Mouse (Mus musculus): ENCODE data around the gene Kcnk2. TPM values are rescaled to one million over a fixed set of nuclear protein-coding genes. Genes with fewer than 3 reads are reported as not detected.

Gene Kcnk2
- 9.2 and 9.6 TPM in 2 replicates for polyA plus RNA-seq (2016; fragmentation: Nextera tagmentation; extraction: Ambion mirVana)

DNA sequence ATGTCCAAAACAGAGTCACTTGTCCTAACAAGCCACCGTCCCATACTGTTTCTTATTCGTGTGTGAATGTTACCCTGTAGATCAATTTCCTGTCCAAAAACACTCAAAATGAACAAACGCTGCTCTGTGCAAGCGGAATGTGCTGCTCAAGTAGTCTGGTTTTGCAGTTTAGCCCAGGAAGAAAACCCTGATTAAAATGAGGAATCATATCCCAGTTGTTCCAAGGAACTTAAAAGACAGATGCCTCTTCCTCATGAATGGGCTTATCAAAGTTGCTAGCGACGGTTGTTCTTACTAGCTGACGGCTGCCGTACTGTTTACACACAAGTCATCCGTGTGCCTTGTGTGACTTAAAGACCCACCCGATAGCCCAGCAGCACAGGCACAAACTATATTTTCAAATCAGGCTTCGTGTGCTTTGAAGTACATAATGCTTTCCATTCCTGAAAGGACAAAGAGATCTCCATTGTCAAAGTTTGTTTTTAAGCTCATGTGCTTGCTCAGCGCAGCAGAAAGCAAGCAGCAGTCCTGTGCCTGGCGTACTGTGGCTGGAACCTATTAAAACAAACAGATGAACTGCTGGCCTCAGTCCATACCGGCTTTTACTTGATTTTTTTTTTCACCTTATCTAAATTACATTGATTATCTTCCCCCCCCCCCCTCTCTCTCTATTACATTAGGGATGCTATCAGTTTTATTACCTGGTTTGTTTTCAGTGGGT lies at the start of gene Kcnk2:
Gene Kcnk2 (minus strand): TSS at position 51 of the 721 bp plus-strand sequence.
- no peak for ATAC-seq (ENCODE audit: low FRiP score, low read depth)
- Histone ChIP-seq H3K36me3 (no peaks in the 10 kb centered on the region), H3K4me3 (no peak within 1 kb of the TSS), H3K4me2 (replicated peaks) (no peak within 1 kb of the TSS), H3K9me3 (no peaks in the 10 kb centered on the region), H3K27ac (no peak within 1 kb of the TSS), H3K4me1 (peaks cover 5% of the 10 kb centered on the region; the same call in 1 of the 2 replicates), H3K27me3 (replicated peaks) (no peaks in the 10 kb centered on the region), H3K9ac (no peak within 1 kb of the TSS)
- WGBS, result 59% methylated on average over 14 of the region's 14 CpGs

DNA sequence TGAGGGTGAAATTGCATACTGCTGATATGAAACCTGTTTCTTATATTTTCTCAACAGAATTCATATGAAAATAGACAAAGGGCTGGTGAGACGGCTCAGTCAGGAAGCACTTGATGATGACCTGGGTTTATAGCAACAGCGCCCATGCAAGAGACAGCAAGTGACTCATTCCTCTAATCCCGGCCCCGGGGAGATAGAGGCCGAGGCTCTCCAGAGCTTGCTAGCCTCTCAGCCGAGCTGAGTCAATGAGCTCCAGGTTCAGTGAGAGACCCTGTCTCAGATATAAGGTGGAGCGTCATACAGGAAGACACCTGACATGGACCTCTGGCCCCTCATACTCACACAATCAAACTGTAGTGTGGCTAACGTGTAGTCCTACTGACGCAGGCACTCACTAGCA lies 38.7 kb upstream of the Kcnk2 start:
- Histone ChIP-seq H3K27me3 (replicated peaks) (no peaks in the 10 kb centered on the region), H3K4me2 (replicated peaks) (no peak overlapping the region), H3K9ac (no peak overlapping the region), H3K36me3 (no peaks in the 10 kb centered on the region), H3K4me3 (no peak overlapping the region), H3K4me1 (no peaks in the 10 kb centered on the region), H3K9me3 (no peaks in the 10 kb centered on the region), H3K27ac (no peak overlapping the region)
- no peak for ATAC-seq (ENCODE audit: low FRiP score, low read depth)
- WGBS, result 82% methylated on average over 9 of the region's 9 CpGs

DNA sequence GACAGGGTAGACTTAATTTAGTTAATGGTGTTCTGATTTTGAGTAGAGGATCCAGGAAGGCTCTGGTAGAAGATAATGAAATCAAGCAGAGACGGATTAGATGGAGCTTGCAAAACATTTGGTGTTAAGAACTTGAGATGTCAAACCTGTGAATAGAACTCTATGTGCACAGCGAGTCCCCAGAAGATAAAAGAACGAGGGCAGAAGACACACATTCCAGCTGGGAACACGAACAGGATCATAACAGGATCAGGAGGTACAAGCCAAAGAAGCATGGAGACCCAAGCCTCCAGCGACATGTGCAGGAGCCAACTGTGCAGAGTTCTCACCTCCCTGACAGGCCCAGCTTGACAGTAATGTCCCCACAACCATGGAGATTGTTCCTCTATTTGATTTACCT lies 35.1 kb upstream of the Kcnk2 start:
- 88% methylated on average over 5 of the region's 5 CpGs for WGBS

DNA sequence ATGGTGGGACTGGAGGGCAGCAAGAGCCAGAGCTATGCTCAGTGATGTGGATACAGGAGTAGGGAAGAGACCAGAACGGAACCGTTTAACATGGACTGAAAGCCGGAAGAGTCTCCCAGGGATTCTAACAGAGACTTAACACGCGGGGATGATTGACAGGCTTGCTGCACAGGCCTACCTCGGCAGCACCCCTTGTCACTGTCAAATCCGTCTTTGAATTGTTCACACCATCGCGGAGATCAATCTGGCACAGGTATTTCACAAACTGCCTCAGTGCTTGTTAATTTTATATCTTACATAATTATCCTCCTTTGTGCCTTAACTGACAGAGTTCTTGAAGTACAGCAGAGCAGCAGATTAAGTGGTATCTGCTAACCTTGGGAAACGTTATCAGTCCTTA lies 33.4 kb upstream of the Kcnk2 start:
- 90% methylated on average over 10 of the region's 10 CpGs for WGBS
- Histone ChIP-seq H3K27me3 (replicated peaks) (no peaks in the 10 kb centered on the region), H3K36me3 (no peaks in the 10 kb centered on the region), H3K27ac (no peak overlapping the region), H3K9me3 (no peaks in the 10 kb centered on the region), H3K4me3 (no peak overlapping the region), H3K4me1 (no peaks in the 10 kb centered on the region; the same call in 1 of the 2 replicates), H3K9ac (no peak overlapping the region), H3K4me2 (replicated peaks) (no peak overlapping the region)
- no peak for ATAC-seq (ENCODE audit: low FRiP score, low read depth)

More for the DNA sequence above, 35.1 kb upstream of the Kcnk2 start:
- Histone ChIP-seq H3K9me3 (no peaks in the 10 kb centered on the region), H3K36me3 (no peaks in the 10 kb centered on the region), H3K4me2 (replicated peaks) (no peak overlapping the region), H3K4me3 (no peak overlapping the region), H3K9ac (no peak overlapping the region), H3K27ac (no peak overlapping the region), H3K27me3 (replicated peaks) (no peaks in the 10 kb centered on the region), H3K4me1 (no peaks in the 10 kb centered on the region)
- no peak for ATAC-seq (ENCODE audit: low FRiP score, low read depth)

DNA sequence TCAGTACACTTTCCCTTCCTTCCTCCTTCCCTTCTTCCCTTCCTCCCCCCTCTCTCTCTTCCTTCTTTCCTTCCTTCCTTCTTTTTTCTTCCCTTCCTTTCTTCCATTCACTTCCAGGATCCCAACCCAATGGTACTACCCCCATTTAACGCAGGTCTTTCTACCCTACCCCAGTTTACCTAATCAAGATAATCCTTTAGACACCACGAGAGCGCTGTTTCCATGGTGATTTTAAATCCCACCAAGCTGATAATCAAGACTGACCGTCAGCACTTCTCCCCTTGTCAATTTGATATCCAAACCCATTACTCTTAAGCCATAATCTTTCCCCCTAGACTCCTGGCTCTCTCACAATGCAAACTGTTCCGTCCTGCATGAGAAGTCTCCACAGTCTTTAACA lies 29.4 kb upstream of the Kcnk2 start:
- Histone ChIP-seq H3K4me3 (no peak overlapping the region), H3K4me1 (no peaks in the 10 kb centered on the region; the same call in 1 of the 2 replicates), H3K9ac (no peak overlapping the region), H3K36me3 (no peaks in the 10 kb centered on the region), H3K4me2 (replicated peaks) (no peak overlapping the region), H3K27me3 (replicated peaks) (no peaks in the 10 kb centered on the region), H3K27ac (no peak overlapping the region), H3K9me3 (no peaks in the 10 kb centered on the region)
- WGBS, result 55% methylated on average over 5 of the region's 5 CpGs
- ATAC-seq (ENCODE audit: low FRiP score, low read depth), result no peak

DNA sequence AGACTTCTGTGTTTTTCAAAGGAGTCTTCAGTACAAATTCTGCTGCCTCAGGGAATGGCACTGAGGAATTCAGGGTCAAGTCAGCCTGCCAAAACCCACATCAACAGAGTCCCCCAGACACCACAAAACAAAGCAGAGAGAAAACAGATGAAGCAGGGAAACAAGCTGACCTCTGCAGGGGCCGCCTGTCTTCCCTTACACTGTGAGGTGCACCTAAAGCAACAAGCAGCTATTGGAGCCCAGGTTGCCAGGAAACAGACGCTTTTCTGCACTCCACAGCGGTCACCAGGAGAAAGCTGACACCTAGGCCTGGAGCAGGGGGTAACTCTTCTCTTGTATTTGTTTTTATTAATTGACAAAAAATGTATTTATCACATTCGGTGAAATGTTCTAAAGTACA lies 28.5 kb upstream of the Kcnk2 start:
- no peak for ATAC-seq (ENCODE audit: low FRiP score, low read depth)
- Histone ChIP-seq H3K4me3 (no peak overlapping the region), H3K9me3 (no peaks in the 10 kb centered on the region), H3K4me1 (no peaks in the 10 kb centered on the region; the same call in 1 of the 2 replicates), H3K27me3 (replicated peaks) (no peaks in the 10 kb centered on the region), H3K27ac (no peak overlapping the region), H3K4me2 (replicated peaks) (no peak overlapping the region), H3K36me3 (no peaks in the 10 kb centered on the region), H3K9ac (no peak overlapping the region)
- WGBS, result 31% methylated on average over 4 of the region's 4 CpGs

DNA sequence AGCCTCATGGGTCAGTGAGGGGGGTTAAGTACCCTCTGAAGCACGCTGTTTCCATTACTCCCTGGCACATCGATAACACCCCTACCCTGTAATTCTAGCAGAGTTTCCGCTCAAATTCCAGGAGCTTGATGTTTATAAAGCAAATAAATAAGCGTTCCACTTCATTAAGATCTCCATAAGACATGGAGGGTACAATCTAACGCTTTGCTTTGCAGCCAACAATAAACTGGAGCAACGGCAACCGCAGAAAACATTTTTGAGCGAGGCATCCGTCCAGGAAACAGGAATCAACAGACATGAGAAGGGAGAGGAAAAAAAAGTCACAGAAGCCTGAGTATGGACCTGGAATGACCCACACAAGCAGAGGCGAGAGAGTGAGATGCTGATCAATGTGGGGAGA lies 27.5 kb upstream of the Kcnk2 start:
- Histone ChIP-seq H3K4me3 (no peak overlapping the region), H3K4me2 (replicated peaks) (no peak overlapping the region), H3K9me3 (no peaks in the 10 kb centered on the region), H3K4me1 (no peaks in the 10 kb centered on the region; the same call in 1 of the 2 replicates), H3K36me3 (no peaks in the 10 kb centered on the region), H3K27me3 (replicated peaks) (no peaks in the 10 kb centered on the region), H3K27ac (no peak overlapping the region), H3K9ac (no peak overlapping the region)
- ATAC-seq (ENCODE audit: low FRiP score, low read depth), result no peak
- 70% methylated on average over 10 of the region's 10 CpGs for WGBS

DNA sequence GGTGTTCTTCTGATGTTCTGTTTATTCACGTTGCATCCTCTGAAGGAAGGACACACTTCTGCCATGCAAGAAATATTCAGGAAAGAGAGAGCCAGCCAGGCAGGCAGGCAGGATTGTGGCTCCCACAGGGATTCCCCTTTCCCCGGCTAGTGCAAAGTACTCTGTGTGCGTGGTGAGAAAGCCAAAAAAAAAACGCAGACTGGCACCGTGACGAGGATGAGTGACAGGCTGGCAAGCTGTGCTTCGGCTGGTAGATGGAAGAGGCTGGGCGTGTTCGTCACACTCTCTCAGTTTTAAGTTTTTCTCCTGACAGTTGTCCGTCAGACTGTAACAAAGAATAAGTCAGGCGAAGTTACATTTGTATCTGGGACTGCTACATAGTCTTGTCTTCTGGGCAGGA lies 24.2 kb upstream of the Kcnk2 start:
- no peak overlapping the region for H3K27ac ChIP-seq
- H3K27me3 ChIP-seq (replicated peaks), result no peaks in the 10 kb centered on the region
- no peaks in the 10 kb centered on the region; the same call in 1 of the 2 replicates for H3K4me1 ChIP-seq
- H3K4me2 ChIP-seq (replicated peaks), result no peak overlapping the region
- H3K4me3 ChIP-seq, result no peak overlapping the region
- no peak overlapping the region for H3K9ac ChIP-seq
- H3K36me3 ChIP-seq, result no peaks in the 10 kb centered on the region
- H3K9me3 ChIP-seq, result no peaks in the 10 kb centered on the region
- no peak for ATAC-seq (ENCODE audit: low FRiP score, low read depth)
- 88% methylated on average over 11 of the region's 11 CpGs for WGBS

DNA sequence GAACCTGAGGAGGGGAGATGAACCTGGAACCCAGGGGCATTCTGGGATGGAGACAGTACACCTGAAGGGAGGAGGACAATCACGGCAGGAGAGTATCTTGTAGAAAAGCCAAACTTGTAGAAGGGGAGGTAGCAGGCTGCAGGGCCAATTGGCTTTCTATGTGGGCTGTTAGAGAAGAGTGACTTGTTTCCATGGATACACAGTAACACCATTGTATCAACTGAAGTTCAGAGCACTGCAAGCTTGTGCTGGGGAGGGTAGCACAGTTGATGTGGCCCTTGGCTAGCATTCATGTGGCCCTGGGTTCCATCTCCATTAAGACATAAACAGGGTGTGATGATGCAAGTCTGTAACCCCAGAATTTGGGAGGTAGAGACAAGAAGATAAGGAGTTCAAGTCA lies 17.8 kb upstream of the Kcnk2 start:
- H3K36me3 ChIP-seq, result no peaks in the 10 kb centered on the region
- H3K9ac ChIP-seq, result no peak overlapping the region
- no peaks in the 10 kb centered on the region for H3K27me3 ChIP-seq (replicated peaks)
- no peak overlapping the region for H3K4me3 ChIP-seq
- no peak for ATAC-seq (ENCODE audit: low FRiP score, low read depth)
- no peak overlapping the region for H3K27ac ChIP-seq
- no peaks in the 10 kb centered on the region for H3K9me3 ChIP-seq
- no peak overlapping the region for H3K4me2 ChIP-seq (replicated peaks)
- WGBS, result 56% methylated on average over 1 of the region's 1 CpGs
- no peaks in the 10 kb centered on the region for H3K4me1 ChIP-seq

DNA sequence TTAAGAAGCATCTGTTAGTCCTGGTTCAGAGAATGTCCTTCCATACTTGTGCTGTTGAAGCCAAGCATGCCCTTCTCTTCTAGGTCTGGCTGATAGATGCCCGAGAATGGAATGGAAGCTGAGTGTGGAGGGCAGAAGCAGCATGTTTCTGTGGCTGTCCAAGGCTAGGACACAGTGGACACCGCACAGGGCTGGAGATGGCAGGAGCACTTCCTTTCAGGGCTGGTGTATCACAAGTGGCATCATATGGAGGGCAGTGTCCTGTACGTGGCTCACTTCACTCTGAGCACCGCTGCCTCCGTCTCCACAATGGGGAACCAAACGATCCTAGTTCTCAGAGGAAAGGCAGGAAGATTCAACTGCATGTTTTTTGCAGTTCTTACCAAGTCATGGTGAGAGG lies 7.8 kb upstream of the Kcnk2 start:
- H3K27ac ChIP-seq, result no peak overlapping the region
- H3K27me3 ChIP-seq (replicated peaks), result no peaks in the 10 kb centered on the region
- ATAC-seq (ENCODE audit: low FRiP score, low read depth), result no peak
- H3K4me1 ChIP-seq, result peaks cover 9% of the 10 kb centered on the region; the same call in 1 of the 2 replicates
- no peak overlapping the region for H3K4me3 ChIP-seq
- H3K9me3 ChIP-seq, result no peaks in the 10 kb centered on the region
- H3K4me2 ChIP-seq (replicated peaks), result no peak overlapping the region
- H3K9ac ChIP-seq, result no peak overlapping the region
- WGBS, result 94% methylated on average over 6 of the region's 6 CpGs
- H3K36me3 ChIP-seq, result no peaks in the 10 kb centered on the region

DNA sequence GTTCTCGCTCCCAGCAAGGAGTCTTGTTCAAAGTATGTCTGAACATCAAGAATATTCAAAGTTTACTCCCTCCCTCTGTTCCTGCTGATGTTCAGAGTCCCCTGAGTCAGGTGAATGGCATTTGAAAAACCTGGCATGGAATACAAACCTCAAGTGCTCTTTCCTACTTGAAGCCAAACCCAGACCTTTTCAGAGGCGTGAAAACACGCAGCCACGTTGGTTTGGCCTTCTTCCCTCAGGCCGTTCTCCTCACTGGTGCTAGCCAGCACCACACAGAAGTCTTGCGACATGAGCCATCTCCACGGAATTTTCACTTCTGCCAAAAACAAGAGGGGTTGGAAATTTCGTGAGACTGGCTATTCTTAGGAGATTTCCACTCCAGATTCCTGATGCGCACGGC lies 3.1 kb upstream of the Kcnk2 start:
- Histone ChIP-seq H3K27me3 (replicated peaks) (no peaks in the 10 kb centered on the region), H3K9me3 (no peaks in the 10 kb centered on the region), H3K9ac (no peak overlapping the region), H3K27ac (no peak overlapping the region), H3K4me1 (peaks cover 9% of the 10 kb centered on the region; the same call in 1 of the 2 replicates), H3K36me3 (no peaks in the 10 kb centered on the region), H3K4me3 (no peak overlapping the region), H3K4me2 (replicated peaks) (no peak overlapping the region)
- WGBS, result 81% methylated on average over 10 of the region's 10 CpGs
- no peak for ATAC-seq (ENCODE audit: low FRiP score, low read depth)

DNA sequence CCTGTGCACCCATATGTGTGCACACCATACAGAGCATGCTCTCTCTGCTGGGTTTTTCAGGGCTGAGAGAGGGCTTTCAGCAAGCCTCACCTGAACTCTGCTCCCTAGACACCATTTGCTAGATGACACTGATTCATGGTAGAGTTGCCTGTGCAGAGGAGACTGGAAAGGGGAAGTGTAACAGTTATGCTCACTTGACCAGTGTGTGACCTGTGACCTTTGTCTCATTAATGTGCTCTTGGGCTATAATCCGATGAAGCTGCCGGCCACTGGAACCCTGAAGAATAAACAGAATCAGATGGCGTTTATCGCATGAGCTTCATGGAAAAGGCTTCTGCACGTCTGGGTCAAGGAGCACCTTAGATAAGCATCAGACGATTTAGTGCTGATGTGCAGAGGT lies 1.5 kb upstream of the Kcnk2 start:
- Histone ChIP-seq H3K9ac (no peak overlapping the region), H3K27me3 (replicated peaks) (no peaks in the 10 kb centered on the region), H3K9me3 (no peaks in the 10 kb centered on the region), H3K4me1 (peaks cover 9% of the 10 kb centered on the region; the same call in 1 of the 2 replicates), H3K27ac (no peak overlapping the region), H3K4me2 (replicated peaks) (no peak overlapping the region), H3K4me3 (no peak overlapping the region), H3K36me3 (no peaks in the 10 kb centered on the region)
- WGBS, result 67% methylated on average over 6 of the region's 6 CpGs
- no peak for ATAC-seq (ENCODE audit: low FRiP score, low read depth)

DNA sequence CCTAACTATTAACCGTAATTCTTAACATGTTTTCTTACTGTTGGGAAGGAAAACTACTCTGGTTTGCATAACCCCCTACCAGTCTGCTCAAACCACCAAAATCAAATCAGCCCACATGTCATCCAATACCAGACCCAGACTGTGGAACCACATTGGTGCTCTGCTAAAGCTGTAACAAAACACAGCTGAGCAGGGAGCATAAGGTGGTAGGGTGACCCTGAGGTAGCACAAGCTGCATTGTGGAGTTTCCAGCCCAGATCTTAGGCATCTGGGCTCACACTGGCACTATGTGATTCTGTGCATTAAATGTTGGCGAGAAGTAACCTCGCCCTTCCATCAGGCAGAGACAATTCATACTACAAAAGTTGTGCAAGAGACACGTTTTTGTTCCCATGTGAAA lies 1.1 kb upstream of the Kcnk2 start:
- Histone ChIP-seq H3K4me1 (peaks cover 9% of the 10 kb centered on the region; the same call in 1 of the 2 replicates), H3K4me2 (replicated peaks) (no peak overlapping the region), H3K27me3 (replicated peaks) (no peaks in the 10 kb centered on the region), H3K36me3 (no peaks in the 10 kb centered on the region), H3K9me3 (no peaks in the 10 kb centered on the region), H3K9ac (no peak overlapping the region), H3K27ac (no peak overlapping the region), H3K4me3 (no peak overlapping the region)
- ATAC-seq (ENCODE audit: low FRiP score, low read depth), result no peak
- WGBS, result 76% methylated on average over 4 of the region's 4 CpGs
